Mouse (Mus musculus): ENCODE results near the gene Lipf.

The Lipf gene

GRCm38 (mm10) chr19:33960887-33961286 is at the start of gene Lipf:
TSS of gene Lipf (plus strand) at chr19:33961187.
- DNase-seq (ENCODE audit: low read depth), result no peak

- no peak for DNase-seq (ENCODE audit: low read depth)
Observed at GRCm38 (mm10) chr19:33924099-33924498, 36.9 kb upstream of the Lipf start.

- peak; percentile 71 for DNase-seq (ENCODE audit: low read depth)
Observed at GRCm38 (mm10) chr19:33979007-33979406, 18.0 kb downstream of the Lipf start.

GRCm38 (mm10) chr19:33983043-33983442 is 22.1 kb downstream of the Lipf start:
- no peak for DNase-seq (ENCODE audit: low read depth)

GRCm38 (mm10) chr19:34008002-34008401 is 47.0 kb downstream of the Lipf start, which contains the start of gene Lipk:
TSS of gene Lipk (plus strand) at chr19:34008290.
- DNase-seq (ENCODE audit: low read depth), result no peak

- peak; percentile 14 for DNase-seq (ENCODE audit: low read depth)
Observed at GRCm38 (mm10) chr19:34021440-34022172, 60.6 kb downstream of the Lipf start.

GRCm38 (mm10) chr19:34022759-34023158 is 61.8 kb downstream of the Lipf start:
- peak; percentile 71 for DNase-seq (ENCODE audit: low read depth)

Measured in NIH3T3 (cell line).